Mouse (Mus musculus) frontal cortex, postnatal 10 days (tissue): ENCODE data around the gene Vsir.

Experiments used
- DNase-seq, 2 experiments: peaks; one replicate each; pipeline ENCODE4 v3.0.0; 2022; ENCODE audit warnings: low spot score in 2 of 2, mixed read lengths in 1 of 2

The Vsir gene

GRCm38 (mm10) chr10:60381142-60381925 is 34.7 kb downstream of the Vsir start:
- DNase-seq: no peak

- DNase-seq: no peak
Observed at GRCm38 (mm10) chr10:60388332-60388731, 41.7 kb downstream of the Vsir start.

- no peak for DNase-seq
Observed at GRCm38 (mm10) chr10:60389447-60389865, 42.8 kb downstream of the Vsir start.

GRCm38 (mm10) chr10:60390177-60390903 is 43.7 kb downstream of the Vsir start:
- no peak for DNase-seq

- DNase-seq: no peak
Observed at GRCm38 (mm10) chr10:60390904-60391420, 44.3 kb downstream of the Vsir start.

- DNase-seq: no peak
Observed at GRCm38 (mm10) chr10:60391661-60392060, 45.0 kb downstream of the Vsir start.

GRCm38 (mm10) chr10:60394936-60395335 is 48.3 kb downstream of the Vsir start:
- no peak for DNase-seq

- no peak for DNase-seq
Observed at GRCm38 (mm10) chr10:60395605-60396004, 49.0 kb downstream of the Vsir start.

- no peak for DNase-seq
Observed at GRCm38 (mm10) chr10:60398051-60398814, 51.6 kb downstream of the Vsir start.

GRCm38 (mm10) chr10:60399449-60399848 is 52.8 kb downstream of the Vsir start, which contains the start of gene Gm17455:
Gene Gm17455, plus strand, starts transcription at chr10:60399726.
- DNase-seq: no peak

- DNase-seq: no peak
Observed at GRCm38 (mm10) chr10:60400507-60401295, 54.0 kb downstream of the Vsir start.

- peak; percentile 45 to 53 for DNase-seq
Observed at GRCm38 (mm10) chr10:60405460-60406177, 59.0 kb downstream of the Vsir start.

- peak in 1 of 2 experiments; percentile 56 for DNase-seq
Observed at GRCm38 (mm10) chr10:60407831-60408230, 61.2 kb downstream of the Vsir start.

GRCm38 (mm10) chr10:60411794-60412193 is 65.1 kb downstream of the Vsir start:
- no peak for DNase-seq

- no peak for DNase-seq
Observed at GRCm38 (mm10) chr10:60413756-60414155, 67.1 kb downstream of the Vsir start.

- no peak for DNase-seq
Observed at GRCm38 (mm10) chr10:60417041-60417440, 70.4 kb downstream of the Vsir start.

- peak; percentile 42 to 59 for DNase-seq
Observed at GRCm38 (mm10) chr10:60418137-60418536, 71.5 kb downstream of the Vsir start.

GRCm38 (mm10) chr10:60419624-60420023 is 73.0 kb downstream of the Vsir start:
- DNase-seq: no peak
